Mouse (Mus musculus) thymus, adult 18-20 months (tissue): ENCODE data around the gene Pgpep1.

Experiments
- DNase-seq, 2 experiments: peaks; one replicate each; pipeline ENCODE4 v3.0.0; 2022; ENCODE audit warnings: mixed read lengths in 2 of 2

Gene Pgpep1

DNA sequence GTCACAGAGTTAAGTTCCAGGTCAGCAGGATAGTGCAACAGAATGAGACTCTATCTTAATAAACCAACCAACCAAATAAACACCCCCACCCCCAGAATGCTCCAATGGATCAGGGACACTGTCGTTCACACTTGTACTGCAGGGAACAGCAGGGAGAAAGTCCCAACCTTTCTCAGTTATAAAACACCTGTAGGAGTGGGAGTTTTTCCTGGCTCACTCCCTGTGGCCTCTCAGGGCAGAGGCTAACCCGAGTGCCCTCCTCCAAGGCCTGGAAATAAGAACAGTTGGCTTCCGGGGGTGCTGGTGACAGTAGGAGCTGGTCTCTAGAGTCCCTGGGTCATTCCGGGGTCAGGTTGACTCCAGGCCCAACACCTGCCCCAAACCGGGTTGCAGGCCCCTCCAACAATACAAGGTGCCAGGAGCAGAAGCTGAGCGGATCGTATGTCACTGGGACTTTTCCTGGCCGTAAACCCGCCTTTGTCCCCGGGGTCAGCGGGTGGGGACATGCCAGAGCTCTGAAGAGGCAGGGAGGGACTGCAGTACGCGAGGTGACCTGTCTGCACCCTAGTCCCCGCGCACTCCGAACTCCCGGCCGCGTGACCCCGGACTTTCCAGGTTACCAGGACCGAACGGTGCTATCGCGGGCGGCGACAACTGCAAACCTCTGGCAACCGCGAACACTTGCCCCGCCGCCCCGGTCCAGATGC is 1.1 kb downstream of the Pgpep1 start:
- DNase-seq, result no peak

GRCm38 (mm10) chr8:70657739-70658138 is 2.4 kb downstream of the Pgpep1 start:
- no peak for DNase-seq

GRCm38 (mm10) chr8:70657214-70657613 is 3.0 kb downstream of the Pgpep1 start:
- DNase-seq, result no peak

DNA sequence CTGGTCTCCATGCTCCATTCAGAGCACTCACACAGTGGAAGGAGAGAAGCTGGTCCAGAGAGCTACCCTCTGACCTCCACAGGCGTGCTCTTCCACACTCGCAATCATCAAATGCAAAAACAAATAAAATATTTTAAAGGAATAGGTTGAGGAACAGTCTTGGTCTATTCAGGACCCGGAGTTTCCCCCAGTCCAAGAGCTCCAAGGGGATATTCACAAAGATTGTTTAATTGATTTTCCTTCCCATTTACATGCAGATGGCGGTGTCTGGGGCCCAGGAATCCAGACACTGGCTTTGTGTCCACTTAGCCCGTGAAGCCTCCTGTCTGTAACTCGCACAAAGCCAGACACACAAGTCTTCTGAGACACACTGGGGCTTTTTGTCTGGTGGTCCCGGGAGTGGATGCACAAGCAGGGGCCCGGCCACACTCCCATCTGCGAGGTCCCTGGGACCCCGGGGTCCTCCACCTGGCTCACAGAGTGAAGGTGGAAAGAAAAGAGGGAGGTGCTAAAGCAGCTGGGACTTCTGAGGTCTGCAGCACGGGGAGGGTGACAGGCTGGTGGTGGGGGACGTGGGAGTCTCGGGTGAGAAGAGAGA is 3.9 kb downstream of the Pgpep1 start:
- DNase-seq, result no peak

DNA sequence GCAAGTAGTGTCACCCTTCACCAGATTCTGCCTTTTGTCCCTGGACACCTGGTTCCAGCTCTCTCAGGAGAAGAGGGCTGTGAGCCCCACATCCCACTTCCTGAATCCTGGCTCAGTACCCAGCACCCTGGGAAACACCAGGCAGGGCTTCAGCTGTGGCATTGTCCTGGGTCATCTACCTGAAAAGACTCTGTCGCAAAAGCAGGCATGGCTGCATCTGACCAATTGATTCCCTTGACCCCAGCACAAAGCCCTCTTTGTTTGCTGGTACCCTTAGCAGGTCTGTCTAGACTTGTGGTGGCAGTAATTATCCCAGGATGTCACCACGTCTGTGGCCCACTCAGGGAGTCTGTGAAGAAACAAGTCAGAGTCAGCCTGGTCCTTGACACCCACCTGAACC is 4.7 kb downstream of the Pgpep1 start:
- no peak for DNase-seq

- no peak for DNase-seq
These were observed 6.1 kb downstream of the Pgpep1 start for GRCm38 (mm10) chr8:70654121-70654520.

GRCm38 (mm10) chr8:70653226-70653625 is 7.0 kb downstream of the Pgpep1 start:
- DNase-seq, result no peak

- DNase-seq, result no peak
These were observed 9.8 kb downstream of the Pgpep1 start for GRCm38 (mm10) chr8:70650351-70650750.

GRCm38 (mm10) chr8:70649324-70649723 is 10.9 kb downstream of the Pgpep1 start:
- no peak for DNase-seq

- no peak for DNase-seq
These were observed 11.3 kb downstream of the Pgpep1 start for GRCm38 (mm10) chr8:70648921-70649320.

- DNase-seq, result no peak
These were observed 12.1 kb downstream of the Pgpep1 start for GRCm38 (mm10) chr8:70648164-70648442.

DNA sequence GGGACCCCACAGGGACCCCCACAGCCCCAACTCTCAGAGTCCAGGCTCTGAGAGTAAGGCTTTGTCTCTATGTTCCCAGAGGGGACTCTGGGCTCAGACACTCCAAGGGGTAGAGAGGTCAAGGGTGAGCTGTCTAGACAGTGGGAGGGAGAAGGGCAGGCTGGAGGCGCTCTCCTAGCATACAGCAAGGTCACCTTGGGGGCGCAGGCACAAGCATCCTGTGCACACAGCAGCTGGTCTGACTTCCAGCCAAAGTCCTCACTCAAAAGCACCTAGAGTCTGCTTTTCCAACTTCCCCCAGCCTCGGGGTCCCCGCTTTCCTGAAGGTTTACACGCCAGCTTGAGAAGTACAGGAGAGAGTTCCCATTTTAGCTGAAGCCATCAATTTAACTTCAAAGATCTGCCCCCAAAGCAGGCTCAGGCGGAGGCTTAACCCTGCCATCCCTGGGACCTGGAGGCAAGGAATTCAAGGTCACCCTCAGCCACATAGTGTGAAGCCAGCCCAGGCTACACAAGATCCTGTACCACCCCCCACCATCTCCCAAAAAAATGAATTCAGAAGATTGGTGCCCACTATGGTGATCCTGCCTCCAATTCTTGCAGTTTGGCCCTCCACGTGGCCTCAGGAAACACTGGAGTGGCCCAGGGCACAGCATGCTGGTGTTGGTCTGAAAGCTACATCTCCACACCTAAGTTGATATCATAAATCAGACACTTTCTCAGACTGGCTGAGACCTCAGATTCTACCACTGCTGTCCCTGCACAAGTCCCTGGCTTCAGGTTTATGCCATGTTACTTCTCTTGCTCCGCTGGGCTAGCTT is 12.6 kb downstream of the Pgpep1 start:
- DNase-seq, result no peak

DNA sequence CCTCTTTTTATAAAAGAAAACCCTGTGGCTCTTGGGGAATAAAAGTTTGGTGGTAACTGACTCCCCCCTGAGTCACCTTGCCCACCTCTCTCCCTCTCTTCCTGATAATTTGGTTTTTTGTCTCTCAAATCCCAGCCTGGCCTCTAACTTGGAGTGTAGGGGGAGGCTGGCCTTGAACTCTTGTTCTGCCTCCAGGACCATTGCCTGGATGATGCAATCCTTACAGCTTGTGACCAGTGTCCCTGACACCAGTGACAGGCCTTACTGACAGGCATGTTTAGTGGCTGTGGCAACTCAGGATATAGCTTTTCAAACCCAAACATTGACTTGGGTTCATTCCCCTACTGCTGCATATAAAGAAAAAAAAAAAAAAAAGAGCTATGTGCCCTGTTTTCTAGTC is 13.4 kb downstream of the Pgpep1 start:
- DNase-seq, result no peak

- no peak for DNase-seq
These were observed 13.8 kb downstream of the Pgpep1 start for GRCm38 (mm10) chr8:70646369-70646768.

DNA sequence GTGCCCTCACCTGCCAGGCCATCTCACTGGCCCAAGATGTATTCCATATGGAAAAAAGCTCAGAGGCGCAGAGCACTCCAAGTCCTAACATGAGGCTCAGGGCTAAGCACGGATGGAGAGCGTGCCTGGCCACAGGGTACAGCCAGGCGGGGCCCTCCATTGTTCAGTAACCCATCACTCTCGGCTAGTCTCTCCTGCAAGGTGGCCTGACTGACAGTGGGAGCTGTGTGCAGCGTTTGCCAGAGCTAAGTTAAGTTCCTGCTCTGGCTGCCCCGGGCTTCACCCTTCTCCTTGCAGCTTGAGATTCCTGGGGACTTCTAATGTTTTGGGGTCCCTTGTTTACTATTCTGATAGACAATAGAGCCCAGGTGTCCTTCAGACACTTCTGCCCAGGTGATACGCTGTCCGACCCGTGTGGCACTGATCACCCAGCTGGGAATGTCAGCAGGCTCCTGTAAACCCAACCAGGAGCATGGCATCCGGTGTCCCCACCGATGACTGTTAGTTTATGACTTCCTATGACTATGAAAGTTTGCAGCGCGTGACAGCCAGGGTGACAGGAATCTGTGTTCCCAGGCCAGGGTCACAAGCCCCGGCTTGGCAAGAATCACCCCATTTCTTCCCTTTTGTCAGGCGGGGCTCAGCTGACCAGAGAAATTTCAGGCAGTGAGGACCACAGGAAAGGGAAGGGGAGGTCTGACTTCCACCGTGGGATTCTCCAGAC is 14.5 kb downstream of the Pgpep1 start:
- no peak for DNase-seq

GRCm38 (mm10) chr8:70644065-70644464 is 16.1 kb downstream of the Pgpep1 start:
- DNase-seq, result no peak

DNA sequence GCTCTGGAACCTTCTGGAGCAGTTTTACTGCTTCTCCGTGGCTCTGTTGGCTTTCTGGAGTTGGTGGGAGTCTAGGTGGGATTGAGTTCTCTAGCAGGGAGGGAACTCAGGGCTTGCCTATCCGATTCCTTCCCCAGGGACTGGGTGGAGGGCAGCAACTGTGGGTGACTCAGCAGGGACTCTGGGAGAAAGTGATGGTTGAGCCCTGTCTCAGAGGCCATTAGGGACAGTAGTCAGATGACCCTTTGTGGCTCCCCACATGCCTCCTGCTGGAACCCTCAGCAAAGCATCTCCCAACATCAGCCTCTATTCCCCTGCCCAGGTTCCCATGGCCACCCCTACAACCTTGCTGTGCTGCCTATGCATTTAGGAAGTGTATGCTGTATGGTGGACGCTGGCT is 17.2 kb downstream of the Pgpep1 start:
- DNase-seq, result no peak

DNA sequence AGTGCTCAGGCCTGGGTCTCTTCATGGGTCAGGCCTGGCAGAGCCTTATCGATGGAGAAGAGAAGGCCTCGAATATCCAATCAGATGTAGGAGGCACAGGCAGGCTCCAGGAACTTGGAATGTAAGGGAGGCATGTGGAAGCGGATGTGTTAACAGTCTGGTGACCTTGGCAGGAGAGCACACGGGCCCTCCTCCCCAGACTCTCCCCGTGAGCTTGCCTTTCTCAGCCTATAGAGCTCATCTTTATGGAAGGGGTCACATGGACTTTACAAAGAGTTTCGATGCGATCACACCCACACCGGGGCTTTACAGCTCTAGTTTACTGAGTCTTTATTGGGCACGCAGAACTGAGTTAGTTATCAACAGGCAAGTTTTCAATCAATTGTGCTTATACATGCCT is 21.4 kb downstream of the Pgpep1 start:
- no peak for DNase-seq

GRCm38 (mm10) chr8:70636838-70637237 is 23.4 kb downstream of the Pgpep1 start:
- DNase-seq, result no peak

DNA sequence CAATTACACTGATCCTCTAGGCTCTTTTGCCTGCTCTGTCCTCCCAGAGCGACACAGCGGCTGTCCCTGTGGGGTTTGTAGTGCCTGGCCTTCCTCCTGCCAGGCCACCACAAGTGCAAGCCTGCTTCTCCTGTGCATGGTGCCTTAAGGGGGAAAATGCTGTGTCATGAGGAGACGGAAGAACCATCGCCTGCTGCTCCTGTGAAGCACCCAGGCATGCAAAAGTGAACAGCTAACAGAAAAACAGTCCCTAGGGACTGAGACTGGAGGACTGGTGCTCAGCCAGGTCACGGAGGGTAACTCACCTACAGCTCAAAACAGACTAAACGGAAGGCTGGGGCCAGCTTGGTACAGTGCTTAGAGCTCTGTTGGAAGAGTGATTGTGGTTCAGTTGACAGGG is 24.7 kb downstream of the Pgpep1 start:
- no peak for DNase-seq

- DNase-seq, result no peak
These were observed 26.1 kb downstream of the Pgpep1 start for GRCm38 (mm10) chr8:70634066-70634465.

DNA sequence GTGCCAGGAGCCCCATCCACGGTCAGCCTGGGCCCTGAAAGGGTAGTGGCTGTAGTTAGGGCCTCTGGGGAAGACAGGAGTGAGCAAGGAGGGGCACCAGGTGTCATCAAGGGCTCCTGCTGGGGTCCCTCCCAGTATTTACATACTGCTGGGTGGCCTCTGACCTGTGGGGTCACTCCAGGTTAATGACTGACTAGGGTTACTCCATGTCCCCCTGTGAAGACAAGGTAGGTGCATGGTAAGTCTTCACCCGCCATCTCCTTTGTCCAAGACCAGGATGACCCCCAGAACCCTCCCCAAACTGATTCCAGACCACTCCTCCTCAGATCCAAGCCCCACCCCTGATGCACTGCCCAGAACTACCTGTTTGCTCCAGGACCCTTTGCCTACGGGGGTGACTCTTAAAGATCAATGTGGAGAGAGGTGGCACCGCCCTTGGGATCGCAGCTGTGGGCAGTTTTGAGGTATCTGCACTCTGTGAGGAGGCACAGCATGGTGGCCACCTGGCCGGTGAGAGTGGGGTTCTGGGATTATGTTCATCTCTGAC is 27.8 kb downstream of the Pgpep1 start, which contains the start of gene Gdf15:
Gene Gdf15, minus strand, starts transcription at position 111 of the 547 bp plus-strand sequence.
- no peak for DNase-seq

DNA sequence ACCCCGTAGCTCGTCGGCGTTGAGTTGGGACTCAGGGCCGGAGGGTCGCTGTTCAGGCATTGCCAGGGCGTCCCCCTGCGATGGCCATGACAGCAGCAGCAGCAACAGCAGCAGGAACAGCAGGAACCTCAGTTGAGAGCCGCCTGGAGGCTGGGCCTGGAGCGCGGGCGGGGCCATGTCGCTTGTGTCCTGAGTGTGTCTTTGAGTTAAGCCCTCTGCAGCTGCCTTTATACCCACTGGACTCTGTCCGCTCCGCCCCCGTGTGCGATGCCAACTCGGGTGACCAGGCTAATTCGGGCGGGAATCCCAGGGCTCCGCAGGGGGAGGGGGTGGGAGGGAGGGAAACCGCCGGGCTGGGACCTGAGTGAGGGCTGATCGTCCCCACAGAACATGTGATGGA is 28.8 kb downstream of the Pgpep1 start:
- no peak for DNase-seq
